Mouse (Mus musculus) c-Kit-positive CD71-negative TER-119-negative erythroid progenitor cells, embryonic 14.5 days (primary cell): ENCODE measurements at regions not wholly inside any gene's neighbourhood (a gene's known extent, or its start where the extent isn't known, plus 50 kb on each side); places are given as distances from the start of the nearest gene placed in this dataset.

ENCODE experiments used
- DNase-seq: peaks from one replicate; pipeline ENCODE4 v3.0.0-alpha.2; 2013; ENCODE audit warnings: low read depth

- no peak for DNase-seq
Measured at GRCm38 (mm10) chr17:51258316-51258715, 79.2 kb upstream of the Tbc1d5 start.

- no peak for DNase-seq
Measured at GRCm38 (mm10) chr17:51248543-51248942, 69.4 kb upstream of the Tbc1d5 start.

DNA sequence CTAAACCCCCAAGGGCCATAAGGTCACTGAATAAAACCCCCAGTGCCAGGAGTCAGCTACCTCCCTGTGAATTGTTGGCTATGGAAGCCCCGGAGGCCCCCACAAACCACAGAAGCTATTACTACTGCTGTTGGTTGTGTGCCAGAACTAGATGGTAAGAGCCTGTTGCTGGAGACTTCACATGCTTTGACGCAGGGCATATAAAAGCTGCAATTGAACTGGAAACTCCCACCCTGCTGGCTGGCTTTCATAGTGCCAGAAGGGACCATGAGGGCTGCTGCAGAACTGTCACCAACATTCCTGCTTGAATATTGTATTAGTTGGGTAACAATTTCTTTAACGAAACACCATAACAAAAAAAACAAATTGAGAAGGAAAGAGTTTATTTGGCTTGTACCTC lies 66.9 kb upstream of the Tbc1d5 start:
- no peak for DNase-seq

DNA sequence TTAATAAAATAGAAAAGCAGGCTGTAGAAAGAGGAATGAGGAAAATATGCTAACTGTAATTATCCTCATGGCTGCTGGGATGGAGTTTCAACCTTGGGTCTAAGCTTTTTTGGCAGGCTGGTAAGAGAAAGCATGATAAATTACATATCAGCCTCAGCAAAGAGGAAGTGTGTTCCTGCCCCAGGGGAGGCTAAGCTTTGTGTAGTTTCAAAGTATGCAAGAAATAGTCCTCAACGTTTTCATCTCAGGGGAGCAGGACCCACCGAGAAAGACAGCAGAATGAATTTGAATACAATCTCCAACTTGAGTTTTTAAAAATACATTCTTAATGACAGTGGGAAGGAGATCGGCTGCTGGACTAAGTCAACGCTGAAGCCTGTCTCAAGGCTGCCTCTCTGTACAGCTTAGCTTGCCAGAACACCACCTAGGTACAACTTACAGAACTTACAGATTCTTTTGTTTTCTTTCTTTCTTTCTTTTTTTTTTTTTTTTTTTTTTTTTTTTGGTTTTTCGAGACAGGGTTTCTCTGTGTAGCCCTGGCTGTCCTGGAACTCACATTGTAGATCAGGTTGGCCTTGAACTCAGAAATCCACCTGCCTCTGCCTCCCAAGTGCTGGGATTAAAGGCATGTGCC lies 61.3 kb upstream of the Tbc1d5 start:
- DNase-seq = peak; percentile 20

DNA sequence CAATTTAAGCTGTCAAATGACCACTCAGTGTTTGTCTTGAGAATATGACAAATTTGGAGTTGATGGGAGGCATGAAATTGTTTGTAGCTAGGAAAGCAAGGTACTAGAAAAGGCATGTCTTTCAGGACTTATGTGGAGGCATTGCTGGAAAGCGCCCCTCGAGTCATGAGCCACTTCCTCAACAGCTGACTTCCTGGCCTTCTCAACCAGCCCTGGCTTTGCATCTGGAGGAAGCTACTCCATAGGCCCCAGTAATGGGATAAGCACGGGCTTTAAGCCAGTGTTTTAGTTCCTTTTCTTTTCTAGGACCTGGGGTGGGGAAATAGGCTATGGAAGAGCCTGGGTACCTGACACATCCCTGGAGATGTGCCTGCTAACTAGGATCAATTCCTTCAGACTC lies 60.3 kb upstream of the Tbc1d5 start:
- no peak for DNase-seq
